Mouse (Mus musculus): Measurements from ENCODE around the gene Tac4.

Tac4 gene

DNA sequence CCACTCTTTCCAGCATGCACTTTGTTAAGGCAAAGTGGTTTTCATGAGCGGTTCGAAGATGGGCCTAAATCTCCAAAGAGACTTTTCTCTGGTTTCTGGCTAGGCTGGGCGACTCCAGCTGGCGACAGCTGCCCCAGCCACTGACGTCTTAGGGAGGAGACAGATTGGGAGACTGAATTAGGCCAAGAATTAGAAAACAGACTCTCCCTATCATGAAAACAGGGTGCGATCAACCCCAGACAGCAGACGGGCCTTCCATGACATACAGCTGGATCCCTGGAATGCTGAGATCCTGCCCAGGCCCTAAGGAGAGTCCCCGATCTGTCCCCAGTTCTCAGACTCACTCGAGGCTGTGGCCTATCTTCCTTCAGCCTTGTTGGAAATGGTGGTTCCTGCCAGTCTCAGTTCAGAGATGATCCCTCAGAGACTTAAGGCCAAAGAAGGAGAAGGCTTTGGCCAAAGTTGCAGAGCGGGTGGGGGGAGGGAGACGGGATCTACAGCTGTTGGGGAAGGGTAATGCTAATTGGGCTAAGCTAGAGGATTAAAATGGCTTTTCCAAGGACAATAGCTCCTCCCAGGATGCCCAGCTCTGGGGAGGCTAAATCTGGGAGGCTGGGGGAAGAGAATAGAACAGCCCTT is 2.6 kb downstream of the Tac4 start:
- DNase-seq (ENCODE audit: low spot score) = no peak

DNA sequence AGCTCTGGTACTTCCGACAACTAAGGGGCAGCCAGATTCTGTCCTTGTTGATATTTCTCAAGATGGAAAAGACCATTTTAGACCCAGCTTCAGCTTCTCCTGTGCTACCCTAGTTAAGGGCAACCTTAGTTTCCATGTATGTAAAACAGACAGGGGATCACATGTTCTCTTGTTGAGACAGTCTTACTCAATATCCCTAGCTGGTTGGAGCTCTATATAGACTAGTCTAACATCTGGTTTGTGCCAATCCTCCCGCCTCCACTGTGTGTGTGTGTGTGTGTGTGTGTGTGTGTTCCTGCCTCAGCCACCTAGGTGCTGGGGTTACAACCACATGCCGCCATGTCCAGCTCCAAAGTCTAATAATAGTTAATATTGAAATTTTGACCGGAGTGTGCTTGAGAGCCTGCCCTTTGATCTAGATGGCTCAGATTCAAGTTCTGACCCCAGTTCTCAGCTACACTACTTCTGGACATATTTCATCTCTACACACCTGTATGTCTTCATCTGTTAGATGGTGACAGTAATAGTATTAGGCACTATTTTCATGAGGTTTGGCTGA is 3.2 kb downstream of the Tac4 start:
- DNase-seq (ENCODE audit: low spot score) = no peak

DNA sequence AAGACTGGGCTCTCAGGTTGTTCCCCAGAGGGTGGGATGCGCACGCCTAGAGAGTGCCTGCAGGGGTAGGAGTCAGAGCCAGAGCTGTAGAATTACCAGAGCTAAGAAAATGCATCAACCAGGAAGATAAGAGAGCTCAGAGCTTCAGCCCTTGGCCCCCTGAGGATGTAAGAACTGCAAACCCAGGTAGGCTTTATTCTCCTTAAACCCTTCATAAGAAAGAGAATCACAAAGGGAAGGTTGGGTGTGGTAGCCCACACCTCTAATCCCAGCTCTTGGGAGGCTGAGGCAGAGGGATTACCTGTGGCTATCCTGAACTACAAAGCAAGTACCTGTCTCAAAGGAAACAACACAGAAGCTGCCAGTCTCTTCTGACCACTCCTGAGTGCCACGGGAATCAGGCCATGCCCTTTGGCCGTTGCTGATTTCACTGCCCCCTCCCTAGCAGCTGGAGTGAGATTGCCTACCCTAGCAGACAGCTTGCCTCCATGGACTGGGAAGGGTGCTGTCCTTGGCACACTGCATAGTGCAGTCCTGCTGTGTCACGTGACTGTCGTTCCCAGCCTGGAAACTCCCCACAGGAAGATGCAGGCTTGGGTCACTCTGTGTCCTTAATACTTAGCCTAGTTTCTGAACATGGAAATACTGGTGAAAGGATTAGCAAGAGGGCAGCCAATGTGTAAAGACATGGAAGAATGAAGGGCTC is 5.4 kb downstream of the Tac4 start:
- DNase-seq (ENCODE audit: low spot score) = no peak

DNA sequence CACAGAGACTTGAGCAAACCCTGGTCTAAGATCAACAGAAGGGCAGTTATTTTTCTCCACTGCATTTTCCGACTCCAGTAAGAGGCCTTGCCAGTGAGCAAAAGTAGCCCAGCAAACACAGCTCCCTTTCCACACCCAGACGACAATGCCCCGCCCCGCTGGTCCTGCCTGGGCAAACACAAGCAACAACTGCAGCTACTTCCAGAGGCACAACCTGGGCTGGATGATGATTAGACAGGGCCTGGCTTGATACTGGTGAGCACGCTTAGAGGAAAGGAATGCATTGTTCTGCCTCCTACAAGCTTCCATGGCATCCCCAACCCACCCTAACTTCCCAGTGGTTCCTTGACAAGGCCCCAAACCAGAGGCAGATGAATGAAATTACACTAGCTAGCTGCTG is 12.3 kb downstream of the Tac4 start:
- DNase-seq (ENCODE audit: low spot score) = no peak

DNA sequence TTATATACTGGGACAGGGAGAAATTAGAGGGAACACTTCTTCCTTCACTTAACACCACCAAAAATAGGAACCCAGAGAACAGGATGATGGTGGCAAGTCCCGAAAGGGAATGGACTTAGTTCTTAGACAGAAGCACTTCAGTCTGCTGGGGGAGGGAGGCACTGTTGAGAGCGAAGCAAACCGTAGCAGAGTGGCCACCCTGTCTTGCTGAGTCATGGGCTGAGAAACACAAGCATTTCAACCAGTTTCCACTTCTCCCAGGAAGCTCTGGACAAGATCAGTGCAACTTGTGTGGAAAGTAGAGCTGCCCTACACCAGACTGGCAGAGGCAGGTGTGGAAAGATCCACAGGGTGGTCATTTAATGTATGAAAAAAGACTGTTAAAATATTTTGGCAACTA is 13.3 kb downstream of the Tac4 start:
- no peak for DNase-seq (ENCODE audit: low spot score)

DNA sequence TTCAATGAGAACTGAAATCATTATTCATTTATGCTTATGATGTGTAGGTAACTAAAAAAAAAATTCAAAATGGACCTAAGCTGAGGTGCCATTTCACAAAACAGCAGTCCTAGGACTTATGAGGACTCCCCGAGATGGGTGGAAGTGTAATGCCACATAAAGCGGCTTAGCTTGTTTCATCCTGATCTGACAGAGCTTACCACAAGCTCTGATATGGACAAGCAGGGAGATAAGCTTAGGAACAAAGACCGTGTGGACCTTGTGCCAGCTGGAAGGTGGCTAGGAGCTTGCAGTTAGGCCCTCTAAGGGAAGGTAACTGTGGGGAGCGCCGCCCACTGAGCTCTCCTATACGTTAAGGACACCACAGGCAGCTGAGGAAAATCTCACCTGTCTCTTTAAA is 14.7 kb downstream of the Tac4 start:
- no peak for DNase-seq (ENCODE audit: low spot score)

DNA sequence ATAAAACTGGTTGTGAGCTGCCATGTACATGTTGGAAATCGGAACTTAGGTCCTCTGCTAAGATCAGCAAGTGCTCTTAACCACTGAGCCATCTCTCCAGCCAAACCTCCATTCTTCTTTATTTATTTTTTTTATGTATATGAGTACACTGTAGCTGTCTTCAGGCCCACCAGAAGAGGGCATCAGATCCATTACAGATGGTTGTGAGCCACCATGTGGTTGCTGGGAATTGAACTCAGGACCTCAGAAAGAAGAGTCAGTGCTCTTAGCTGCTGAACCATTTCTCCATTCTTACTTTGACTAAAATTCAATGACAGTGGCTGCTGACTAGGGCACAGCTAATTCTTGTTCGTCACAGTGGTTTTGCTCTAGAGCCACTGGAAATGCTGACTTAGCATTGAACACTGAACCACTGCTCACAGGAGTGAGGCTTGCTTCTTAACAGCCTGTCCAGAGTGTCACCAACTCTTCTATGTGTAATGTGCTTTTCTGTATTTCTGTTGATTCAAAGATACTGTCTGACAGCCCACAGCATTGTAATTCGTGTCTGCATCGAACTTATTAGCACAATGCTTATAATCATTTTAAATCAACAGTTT is 17.8 kb downstream of the Tac4 start:
- no peak for DNase-seq (ENCODE audit: low spot score)

DNA sequence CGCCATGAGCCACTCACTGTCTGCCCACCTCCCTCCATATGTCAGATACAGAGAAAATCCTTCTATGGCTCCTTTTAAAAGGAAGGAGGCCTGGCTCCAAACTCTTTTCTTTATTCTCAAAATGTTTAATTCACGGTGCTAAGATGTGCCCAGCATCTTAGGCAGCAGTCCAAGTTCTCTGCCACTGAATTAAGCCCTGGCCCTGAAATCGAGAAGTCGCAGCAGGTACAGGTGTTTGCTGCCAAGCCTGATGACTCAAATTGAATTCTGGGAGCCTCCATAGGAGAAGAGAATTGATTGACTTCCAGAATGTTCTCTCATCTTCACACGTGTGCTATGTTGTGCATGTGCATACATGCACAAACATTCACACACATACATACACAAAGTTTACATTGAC is 21.0 kb downstream of the Tac4 start:
- DNase-seq (ENCODE audit: low spot score) = no peak

DNA sequence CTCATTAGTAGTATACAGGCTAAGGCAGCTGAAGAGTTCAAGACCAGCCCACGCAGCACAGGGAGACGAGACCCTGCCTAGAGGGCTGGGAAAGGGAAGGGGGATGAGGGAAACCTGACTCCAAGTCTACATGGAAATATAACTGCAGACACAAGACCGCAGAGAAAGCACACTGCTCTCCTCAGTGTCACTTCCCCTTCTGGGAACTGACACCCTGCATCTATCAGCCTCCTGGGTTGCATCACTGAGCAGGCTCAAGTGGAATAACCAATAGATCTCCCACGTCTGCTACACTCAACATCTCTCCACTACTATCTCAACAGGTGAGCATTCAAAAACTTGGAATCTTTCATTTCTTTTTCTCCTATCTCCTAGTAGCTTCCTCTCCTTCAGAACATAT is 30.7 kb downstream of the Tac4 start:
- no peak for DNase-seq (ENCODE audit: low spot score)

DNA sequence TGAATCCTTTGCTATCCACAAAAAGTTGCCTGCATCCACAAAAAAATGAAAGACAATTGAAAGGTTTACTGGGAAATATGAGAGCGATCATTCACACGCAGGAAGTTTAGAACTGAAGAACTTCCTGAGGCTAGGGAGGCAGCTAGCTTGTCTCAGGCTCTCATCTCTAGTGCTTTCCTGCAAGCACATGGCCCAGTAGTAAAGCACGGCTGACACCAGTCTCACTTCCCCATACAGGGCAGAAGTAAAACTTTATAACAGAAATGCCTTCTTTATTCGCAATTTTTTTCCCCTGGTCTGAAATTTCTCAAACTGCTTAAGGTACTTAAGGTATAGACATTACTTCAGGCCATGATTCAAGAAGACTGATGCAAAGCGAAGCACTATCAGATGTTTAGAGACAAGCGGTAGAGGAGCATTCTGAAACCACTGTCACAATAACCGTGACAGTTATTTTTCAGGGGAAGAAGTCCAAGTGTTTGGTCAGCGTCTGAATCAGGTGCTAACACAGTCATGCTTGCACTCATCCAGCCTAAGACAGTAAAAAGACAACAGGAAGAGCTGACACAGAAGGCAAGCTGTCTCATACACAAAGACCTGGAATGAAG is 31.8 kb downstream of the Tac4 start:
- no peak for DNase-seq (ENCODE audit: low spot score)

DNA sequence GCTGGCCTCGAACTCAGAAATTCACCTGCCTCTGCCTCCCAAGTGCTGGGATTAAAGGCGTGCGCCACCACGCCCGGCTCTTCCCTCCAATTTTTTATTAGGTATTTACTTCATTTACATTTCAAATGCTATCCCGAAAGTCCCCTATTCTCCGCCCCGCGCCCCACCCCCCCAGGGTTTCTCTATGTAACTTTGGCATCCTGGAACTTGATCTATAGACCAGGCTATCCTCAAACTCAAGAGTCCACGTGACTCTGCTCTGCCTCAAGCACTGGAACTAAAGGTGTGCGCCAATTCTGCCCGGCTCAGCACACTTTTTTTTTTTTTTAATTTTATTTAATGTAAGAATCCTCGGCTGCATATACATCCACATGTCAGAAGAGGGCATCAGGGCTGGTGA is 34.4 kb downstream of the Tac4 start:
- no peak for DNase-seq (ENCODE audit: low spot score)

DNA sequence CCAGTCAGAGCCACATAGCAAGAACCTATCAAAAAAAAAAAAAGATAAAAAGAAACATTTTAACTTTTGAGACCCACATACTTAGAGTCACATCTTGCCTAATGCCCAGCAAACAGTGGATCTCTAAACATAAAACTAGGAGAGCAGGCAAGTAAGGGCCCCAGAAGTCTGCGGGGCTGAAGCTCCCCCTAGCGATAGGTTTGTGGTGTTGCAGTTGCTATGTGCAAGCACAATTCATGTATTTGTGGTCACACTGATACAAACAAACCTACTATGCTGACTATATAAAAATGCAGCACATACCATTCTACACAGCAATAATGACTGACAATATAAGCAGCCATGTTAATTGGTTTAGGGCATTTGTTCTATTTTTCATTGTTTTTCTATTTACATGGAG is 36.8 kb downstream of the Tac4 start:
- DNase-seq (ENCODE audit: low spot score) = no peak

DNA sequence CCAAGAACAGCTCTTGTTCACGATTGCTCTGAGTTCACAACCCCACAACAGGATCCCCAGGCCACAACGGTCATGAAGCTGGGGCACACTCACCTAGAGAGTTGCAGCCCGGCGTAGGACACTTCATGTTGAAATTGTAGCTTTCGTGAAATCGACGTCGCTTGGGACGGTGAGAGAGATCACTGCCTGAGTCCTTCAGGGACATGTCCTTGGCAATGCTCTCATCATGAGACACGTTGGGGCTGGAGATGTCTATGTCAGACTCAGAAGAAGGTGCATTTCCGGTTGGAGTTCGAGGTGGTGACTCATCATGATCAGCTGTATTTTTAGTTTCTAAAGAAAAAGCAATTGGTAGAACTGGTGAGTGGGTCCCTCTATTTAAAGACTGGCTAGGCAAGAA is 38.6 kb downstream of the Tac4 start:
- DNase-seq (ENCODE audit: low spot score) = no peak

DNA sequence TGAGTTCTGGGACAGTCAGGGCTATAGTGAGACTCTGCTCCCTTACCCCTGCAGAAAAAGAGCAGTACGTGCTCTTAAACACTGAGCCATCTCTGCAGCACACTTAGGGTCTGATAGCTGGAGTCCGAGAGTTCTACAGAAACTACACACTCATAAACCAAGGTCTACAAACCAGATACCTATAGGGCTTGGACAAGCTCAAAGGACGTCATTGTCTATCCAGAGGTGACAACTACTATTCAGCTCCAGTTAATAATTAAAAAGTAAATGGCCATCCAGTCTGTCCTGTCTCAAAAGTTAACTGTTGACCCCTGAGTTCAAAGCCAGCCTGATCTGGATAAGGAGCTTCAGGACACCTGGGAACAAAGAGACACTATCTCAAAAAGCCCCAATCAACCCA is 40.4 kb downstream of the Tac4 start:
- no peak for DNase-seq (ENCODE audit: low spot score)

DNA sequence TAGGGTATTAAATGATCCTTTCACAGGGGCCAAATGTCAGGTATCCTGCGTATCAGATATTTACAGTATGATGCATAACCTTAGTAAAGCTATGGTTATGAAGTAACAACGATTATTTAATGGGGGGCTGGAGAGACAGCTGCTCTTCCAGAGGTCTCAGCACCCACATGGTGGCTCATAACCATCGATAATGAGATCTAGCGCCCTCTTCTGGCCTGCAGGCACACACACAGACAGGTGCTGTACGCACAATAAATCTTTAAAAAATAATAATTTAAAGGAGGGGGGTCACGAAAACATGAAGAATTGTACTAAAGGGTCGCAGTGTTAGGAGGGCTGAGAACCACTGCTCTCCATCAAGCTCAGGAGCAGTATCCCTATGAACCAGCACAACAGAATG is 44.3 kb downstream of the Tac4 start:
- no peak for DNase-seq (ENCODE audit: low spot score)

DNA sequence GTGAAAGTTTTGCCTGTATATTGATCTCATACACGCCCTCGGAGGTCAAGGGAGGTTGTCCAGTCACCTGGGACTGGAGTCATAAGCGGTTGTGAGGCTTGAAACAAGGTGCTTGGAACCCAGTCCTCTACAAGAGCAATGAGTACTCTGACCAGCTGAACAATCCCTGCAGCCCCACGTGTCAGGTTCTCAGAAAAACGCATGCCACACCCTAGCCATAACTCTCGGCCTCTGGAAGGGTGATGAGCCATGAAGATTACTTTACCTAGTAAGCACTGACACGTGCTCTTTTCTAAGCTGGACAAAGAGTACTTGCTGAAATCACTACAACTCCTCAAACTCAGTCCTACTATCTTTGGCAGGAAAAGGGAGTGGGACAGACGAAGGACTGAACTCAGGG is 46.2 kb downstream of the Tac4 start:
- DNase-seq (ENCODE audit: low spot score) = no peak

DNA sequence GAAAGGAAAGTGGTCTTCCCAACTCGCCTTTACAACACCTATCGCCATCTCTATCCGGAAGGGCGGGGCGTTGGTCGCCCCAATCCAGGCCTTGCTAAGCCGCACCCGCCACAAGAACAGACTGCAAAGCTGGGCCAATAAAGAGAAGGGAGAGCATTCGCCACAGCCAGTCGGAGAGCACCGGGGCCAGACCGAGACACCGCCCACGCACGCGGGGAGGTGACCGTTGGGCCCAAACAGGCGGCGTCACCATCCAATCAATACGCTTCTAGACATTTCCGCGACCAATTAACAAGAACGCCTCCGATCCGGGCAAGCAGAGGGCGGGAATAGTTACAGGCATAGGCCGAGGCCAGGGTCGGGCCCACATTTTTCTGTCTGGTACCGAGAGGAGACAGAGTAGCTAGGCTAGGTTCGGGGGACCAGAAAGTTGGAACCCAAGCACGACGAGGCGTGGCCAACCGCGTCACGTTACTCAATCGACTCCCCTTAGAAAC is 48.2 kb downstream of the Tac4 start:
- peak; percentile 74 for DNase-seq (ENCODE audit: low spot score)

DNA sequence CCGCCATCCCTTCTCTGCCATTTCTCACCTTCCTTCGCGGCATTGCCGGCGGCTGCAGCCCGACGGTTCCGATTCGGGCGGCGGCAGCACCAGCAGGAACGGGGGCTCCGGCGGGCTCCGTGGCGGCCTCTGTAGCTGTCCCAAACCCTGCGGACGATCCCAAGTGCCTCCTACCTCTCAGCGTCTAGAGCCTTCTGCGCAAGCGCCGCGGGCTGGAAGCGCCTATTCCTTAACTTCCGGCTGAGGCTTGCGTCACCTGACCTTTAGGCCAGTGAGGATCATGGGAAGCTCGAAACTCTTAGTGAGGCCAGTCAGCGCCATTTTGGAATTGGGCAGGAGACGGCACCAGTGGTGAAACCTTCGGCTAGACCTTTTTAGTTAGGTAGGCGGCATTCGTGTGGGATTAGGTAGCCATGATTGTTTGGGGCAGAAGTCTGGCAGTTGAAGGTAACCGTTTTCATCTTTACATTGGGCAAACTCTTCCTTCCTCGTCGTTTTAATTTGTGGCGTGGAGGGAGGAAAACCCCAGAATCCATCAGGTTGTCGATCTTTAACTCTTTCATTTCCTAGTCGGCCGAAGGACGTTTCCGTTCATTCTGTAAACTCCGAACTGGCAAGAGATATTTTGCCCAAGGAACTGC is 48.8 kb downstream of the Tac4 start, which contains the start of gene Kat7:
Gene Kat7, minus strand, starts transcription at position 240 of the 641 bp plus-strand sequence.
- peak; percentile 84 for DNase-seq (ENCODE audit: low spot score)

DNA sequence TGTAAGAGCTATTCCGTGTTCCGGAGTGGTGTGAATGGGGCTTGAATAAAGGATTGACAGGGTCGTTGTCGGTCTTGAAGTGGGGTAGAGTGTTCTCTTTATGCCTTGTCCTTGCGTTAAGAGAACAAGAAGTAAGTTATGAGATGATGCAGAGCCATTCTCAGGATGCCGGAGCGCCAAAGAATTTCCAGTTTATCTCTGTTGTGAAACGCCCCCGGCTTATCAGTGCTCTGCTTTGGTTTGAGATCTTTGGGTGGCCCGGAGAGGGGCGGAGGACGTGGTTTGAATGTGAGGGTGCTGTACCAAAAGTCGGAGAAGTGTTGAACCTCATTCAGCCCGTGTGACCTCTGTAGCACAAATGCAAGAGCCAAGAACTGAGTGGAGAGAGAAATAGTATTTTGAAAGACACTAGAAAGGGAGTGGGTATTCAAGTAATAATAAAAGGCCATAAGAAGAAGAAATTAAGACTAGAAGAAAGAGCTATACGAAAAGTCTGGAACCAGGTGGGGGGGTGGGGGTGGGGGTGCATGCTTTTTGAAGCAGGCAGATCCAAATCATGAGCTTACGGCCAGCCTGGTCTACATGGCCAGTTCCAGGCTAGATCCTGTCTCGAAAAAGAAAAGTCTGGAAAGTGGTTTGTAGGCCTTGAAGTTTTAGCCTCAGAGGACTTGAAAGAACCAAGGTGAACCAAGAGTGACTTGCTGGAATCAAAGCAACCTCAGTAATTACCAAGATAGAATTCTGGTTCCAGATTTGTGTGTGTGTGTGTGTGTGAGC is 49.5 kb downstream of the Tac4 start:
- peak; percentile 21 for DNase-seq (ENCODE audit: low spot score)

DNA sequence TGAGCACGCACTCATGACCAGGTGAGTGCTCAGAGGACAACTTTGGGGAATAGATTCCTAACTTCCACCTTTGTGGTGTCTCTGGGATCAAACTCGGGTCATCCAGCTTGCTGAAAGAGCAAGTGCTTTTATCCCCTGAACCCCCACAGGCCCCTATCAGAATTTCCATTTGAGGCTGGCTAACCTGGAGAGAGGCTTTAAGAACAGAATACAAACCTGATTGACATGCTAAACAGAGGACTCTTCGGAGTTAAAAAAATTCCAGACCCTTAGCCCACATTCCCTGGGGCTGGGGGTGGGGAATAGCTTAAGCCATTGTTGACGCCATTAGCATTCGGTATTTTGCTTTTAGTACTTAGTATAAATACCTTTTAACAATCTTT is 50.1 kb downstream of the Tac4 start:
- no peak for DNase-seq (ENCODE audit: low spot score)

DNA sequence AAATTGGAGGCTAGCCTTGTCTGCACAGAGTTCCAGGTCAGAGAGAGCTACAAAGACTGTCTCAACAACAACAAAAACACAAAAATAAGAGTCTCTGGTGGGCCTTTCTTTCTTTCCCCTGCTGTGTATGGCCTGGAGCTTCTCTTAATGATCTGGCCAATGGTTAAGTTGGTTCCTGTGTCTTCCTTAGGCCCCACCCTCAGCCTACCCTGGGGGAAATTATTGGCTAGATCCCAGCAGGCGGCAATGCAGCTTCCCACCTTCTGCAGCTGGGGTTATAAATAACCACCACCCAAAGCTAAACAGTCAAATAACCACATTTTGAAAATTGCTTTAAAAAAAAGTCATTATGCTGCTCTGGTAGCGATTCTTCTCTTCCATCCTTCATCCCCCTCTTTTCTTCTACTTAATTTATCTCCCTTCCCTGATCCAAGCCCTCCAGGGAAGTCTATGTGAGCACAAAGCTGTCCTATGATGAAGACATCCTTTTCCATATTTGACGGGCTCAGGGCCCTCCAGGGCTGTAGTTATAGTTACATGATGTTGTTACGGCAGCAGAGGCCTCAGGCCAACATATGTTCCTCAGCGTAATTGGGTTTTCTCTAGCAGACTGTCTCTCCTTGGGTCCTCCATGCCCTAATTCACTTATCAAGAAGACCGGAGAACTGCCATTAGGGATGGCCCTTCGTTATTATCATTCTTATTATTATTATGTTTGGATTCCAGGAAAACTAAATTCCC is 54.1 kb downstream of the Tac4 start:
- DNase-seq (ENCODE audit: low spot score) = no peak
